Mouse (Mus musculus): ENCODE results near the gene Usp29. TPM values are rescaled to one million over a fixed set of nuclear protein-coding genes. Genes with fewer than 3 reads are reported as not detected.
A peak's percentile ranks its signal among the peaks of the same experiment; 100 is the strongest.

The Usp29 gene
- polyA plus RNA-seq, 1 experiment from 2014 or later, result 16.2 TPM

DNA sequence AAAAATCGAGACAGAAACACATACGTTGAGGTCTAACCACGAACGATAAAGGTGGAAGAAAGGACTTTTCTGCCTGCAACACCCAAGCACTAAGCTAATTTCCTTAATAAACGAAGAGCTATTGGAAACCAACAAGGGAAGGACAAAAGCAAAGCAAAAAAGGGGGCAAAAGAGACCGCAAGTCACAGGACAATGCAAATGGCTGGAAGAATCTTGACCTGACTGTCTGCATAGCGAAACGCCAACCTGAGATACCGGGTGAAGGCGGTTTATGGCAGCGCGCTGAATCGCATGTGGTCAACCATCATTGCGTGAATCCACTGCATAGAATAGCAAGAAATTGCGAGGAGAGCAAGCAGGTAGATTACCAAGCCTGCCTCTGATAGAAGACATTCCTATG is 423 bp downstream of the Usp29 start:
- Histone ChIP-seq H3K27me3 (no peaks in the 10 kb centered on the region), H3K9me3 (peaks cover 42% of the 10 kb centered on the region), H3K9ac (peak overlapping the region; percentile 38; the same call in 1 of the 2 replicates), H3K4me3 (peak overlapping the region; percentile 58), H3K36me3 (no peaks in the 10 kb centered on the region), H3K4me1 (no peaks in the 10 kb centered on the region), H3K4me2 (replicated peaks) (peak overlapping the region; percentile 46), H3K27ac (peak overlapping the region; percentile 55)
- WGBS, result 54% methylated on average over 15 of the region's 15 CpGs
- ATAC-seq (ENCODE audit: insufficient number of reproducible peaks, insufficient read depth, low FRiP score, low TSS enrichment), result no peak

DNA sequence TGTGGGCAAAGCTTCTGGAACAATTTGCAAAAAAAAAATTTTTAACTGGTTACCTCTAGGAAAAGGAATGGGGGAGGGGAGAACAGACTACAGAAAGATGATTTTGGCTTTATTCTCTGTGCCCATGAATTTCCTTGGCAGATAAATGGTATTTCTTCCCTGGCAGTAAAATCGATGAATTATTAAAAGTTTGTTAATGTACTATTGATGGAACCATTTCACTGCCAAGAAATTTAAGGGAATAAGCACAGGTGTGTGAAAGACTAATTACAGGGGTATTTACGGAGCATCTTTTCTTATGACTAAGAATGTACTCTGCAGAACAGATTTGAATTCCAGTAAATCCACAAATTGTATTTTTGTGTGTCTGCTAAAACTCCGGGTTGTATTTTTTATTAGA is 995 bp downstream of the Usp29 start:
- Histone ChIP-seq H3K4me1 (no peaks in the 10 kb centered on the region), H3K4me3 (peak overlapping the region; percentile 58), H3K4me2 (replicated peaks) (peak overlapping the region; percentile 46), H3K36me3 (no peaks in the 10 kb centered on the region), H3K9ac (peak overlapping the region; percentile 46; the same call in 1 of the 2 replicates), H3K9me3 (peaks cover 42% of the 10 kb centered on the region), H3K27ac (no peak overlapping the region), H3K27me3 (no peaks in the 10 kb centered on the region)
- 50% methylated on average over 3 of the region's 3 CpGs for WGBS
- no peak for ATAC-seq (ENCODE audit: insufficient number of reproducible peaks, insufficient read depth, low FRiP score, low TSS enrichment)

DNA sequence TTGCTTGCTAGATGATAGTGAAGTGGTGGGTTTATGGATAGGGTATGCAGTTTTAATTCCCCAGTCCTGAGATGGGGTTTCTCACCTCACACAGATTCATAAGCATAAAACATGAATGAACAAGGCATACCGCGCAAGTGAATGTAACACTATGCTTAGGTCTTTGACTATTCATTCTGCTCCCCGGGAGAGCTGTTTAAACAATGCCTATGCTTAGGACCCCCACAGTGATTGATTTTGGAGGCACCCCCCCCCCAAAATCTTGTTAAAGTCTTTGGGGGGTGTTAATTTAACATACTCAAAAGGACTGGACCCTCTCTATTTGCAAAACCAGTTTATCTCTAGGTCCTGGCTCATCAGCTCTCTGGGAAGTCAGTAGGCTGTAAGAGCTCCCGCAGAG is 1.6 kb downstream of the Usp29 start:
- no peaks in the 10 kb centered on the region for H3K36me3 ChIP-seq
- WGBS, result 61% methylated on average over 4 of the region's 4 CpGs
- peak overlapping the region; percentile 26; the same call in 1 of the 2 replicates for H3K27ac ChIP-seq
- ATAC-seq (ENCODE audit: insufficient number of reproducible peaks, insufficient read depth, low FRiP score, low TSS enrichment), result no peak
- no peaks in the 10 kb centered on the region for H3K27me3 ChIP-seq
- no peaks in the 10 kb centered on the region for H3K4me1 ChIP-seq
- peak overlapping the region; percentile 46 for H3K4me2 ChIP-seq (replicated peaks)
- H3K4me3 ChIP-seq, result peak overlapping the region; percentile 58
- H3K9ac ChIP-seq, result peak overlapping the region; percentile 46
- H3K9me3 ChIP-seq, result peaks cover 37% of the 10 kb centered on the region

DNA sequence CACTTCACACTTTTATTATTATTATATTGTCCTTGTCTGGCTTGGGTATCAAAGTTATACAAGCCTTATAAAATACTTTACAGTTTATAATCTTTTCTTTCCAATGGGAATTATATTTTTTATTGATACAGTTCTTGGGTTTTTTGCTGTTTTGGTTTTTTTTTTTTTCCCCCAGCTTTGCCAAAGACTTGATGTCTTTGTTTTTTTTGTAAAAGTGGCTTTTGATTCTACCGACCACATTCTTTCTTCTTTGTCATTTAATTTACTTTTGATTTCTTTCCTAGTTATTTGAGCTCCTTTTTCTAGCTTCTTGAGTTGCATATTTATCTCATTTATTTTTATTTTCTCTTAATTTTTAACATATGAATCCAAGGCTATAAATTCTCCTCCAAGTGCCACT is 5.7 kb downstream of the Usp29 start:
- no peaks in the 10 kb centered on the region; the same call in 1 of the 2 replicates for H3K9me3 ChIP-seq
- no peak overlapping the region for H3K4me3 ChIP-seq
- H3K9ac ChIP-seq, result no peak overlapping the region
- no peaks in the 10 kb centered on the region for H3K36me3 ChIP-seq
- ATAC-seq (ENCODE audit: insufficient number of reproducible peaks, insufficient read depth, low FRiP score, low TSS enrichment), result no peak
- 56% methylated on average over 1 of the region's 1 CpGs for WGBS
- H3K4me2 ChIP-seq (replicated peaks), result no peak overlapping the region
- no peaks in the 10 kb centered on the region for H3K4me1 ChIP-seq
- H3K27me3 ChIP-seq, result no peaks in the 10 kb centered on the region
- no peak overlapping the region for H3K27ac ChIP-seq

DNA sequence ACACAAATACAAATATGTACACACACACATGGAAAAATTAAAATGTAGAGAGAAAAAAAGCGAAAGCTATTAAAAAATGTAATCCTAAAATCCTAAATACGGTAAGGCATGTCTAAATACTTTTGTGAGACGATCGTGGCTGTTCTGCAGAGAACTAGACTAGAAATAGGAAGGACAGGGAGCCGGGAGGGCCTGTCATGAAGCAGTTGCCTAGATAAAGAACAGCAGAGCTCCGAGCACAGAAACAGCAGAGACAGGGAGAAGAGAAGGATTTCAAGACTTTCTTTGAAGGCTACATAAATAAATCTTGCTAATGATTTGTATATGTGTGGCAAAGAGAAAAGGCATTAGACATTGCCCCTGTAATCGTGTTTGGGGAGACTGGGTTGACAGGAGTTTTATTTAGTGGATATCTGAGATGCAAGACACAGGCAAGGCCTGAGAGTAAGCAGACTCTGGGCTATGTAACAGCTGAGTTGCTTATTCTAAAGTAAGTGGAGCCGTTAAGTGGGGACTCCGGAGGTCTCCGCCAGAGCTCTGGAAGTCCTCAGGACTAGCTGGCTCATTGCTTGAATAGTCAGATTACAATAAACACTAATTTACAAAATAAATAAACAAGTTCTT is 14.0 kb downstream of the Usp29 start:
- Histone ChIP-seq H3K36me3 (no peaks in the 10 kb centered on the region), H3K27me3 (no peaks in the 10 kb centered on the region), H3K4me3 (no peak overlapping the region), H3K27ac (peak overlapping the region; percentile 60; the same call in 1 of the 2 replicates), H3K4me2 (replicated peaks) (no peak overlapping the region), H3K4me1 (0 out of 2 replicates have a peak, but pooled peaks cover 6% of the 10 kb centered on the region), H3K9me3 (no peaks in the 10 kb centered on the region), H3K9ac (no peak overlapping the region)
- WGBS, result 53% methylated on average over 10 of the region's 10 CpGs
- ATAC-seq (ENCODE audit: insufficient number of reproducible peaks, insufficient read depth, low FRiP score, low TSS enrichment), result peak; percentile 72

DNA sequence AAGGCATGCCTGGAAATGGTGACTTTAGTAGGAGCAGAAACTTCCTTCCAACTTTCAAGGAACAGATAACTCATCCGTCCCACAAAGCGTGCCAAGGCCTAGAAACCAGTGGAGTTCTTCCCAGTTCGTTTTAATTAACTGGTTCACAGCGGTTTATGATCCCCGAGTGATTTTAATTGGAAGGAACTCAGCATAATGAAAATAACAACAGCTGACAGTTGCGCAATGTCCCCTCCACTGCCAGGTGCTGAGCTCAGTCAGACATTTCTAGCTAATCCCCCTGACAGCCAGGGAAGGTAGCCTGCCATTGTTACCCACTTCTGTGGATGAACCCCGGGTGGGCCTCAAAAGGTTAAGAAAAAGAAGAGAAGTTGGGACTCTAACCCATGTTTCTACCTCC is 18.8 kb downstream of the Usp29 start:
- no peak for ATAC-seq (ENCODE audit: insufficient number of reproducible peaks, insufficient read depth, low FRiP score, low TSS enrichment)
- Histone ChIP-seq H3K4me1 (peaks cover 12% of the 10 kb centered on the region), H3K9me3 (no peaks in the 10 kb centered on the region), H3K4me3 (no peak overlapping the region), H3K27ac (no peak overlapping the region), H3K4me2 (replicated peaks) (no peak overlapping the region), H3K9ac (no peak overlapping the region), H3K36me3 (no peaks in the 10 kb centered on the region), H3K27me3 (no peaks in the 10 kb centered on the region)
- WGBS, result 62% methylated on average over 7 of the region's 7 CpGs

DNA sequence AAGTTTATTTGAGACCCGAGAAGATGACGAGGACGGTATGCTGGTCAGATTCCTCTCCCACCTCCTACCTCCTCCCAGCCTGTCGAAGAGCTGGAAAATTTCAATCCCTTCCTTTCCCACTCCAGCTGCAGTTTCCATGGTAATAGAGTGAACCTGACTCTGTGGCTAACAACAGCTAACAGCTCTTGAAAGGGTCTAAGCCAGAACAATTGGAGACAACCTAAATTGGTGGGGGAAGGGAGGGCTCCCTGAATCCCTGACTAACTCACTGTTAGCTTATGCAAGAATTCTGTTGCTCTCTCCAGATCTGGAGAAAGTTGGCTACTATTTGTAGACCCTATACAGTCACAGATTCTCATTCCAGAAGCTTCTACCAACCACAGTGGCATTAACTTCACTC is 23.1 kb downstream of the Usp29 start:
- ATAC-seq (ENCODE audit: insufficient number of reproducible peaks, insufficient read depth, low FRiP score, low TSS enrichment), result peak; percentile 58; the same call in 1 of the 2 replicates

DNA sequence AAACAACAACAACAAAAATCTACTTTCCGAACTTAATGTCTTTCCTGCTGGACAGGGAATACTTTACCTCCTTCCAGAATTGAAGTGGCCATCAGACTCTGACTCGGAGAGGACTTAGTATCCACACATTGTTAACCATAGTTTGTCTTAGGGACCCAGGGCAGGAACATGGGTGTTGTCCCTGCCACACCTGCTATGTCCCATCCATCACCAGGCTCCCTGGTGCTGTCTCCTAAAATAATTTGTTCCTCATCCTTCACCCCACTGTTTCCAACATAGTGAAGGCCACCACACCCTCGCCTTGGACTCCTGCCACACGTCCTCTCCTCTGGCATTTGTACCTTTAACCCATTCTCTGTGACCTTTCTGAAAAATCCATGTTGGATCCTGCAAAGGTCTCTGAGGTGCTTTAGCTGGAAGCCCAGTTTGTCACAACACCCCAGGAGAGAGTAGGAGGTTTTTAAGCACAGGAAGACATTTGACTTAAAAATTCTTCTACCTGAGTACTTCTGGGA is 26.5 kb downstream of the Usp29 start:
- H3K4me1 ChIP-seq, result peaks cover 10% of the 10 kb centered on the region
- H3K27ac ChIP-seq, result no peak overlapping the region
- no peak overlapping the region for H3K9ac ChIP-seq
- WGBS, result 80% methylated on average over 4 of the region's 4 CpGs
- no peak for ATAC-seq (ENCODE audit: insufficient number of reproducible peaks, insufficient read depth, low FRiP score, low TSS enrichment)
- no peak overlapping the region for H3K4me2 ChIP-seq (replicated peaks)
- H3K36me3 ChIP-seq, result no peaks in the 10 kb centered on the region
- no peaks in the 10 kb centered on the region for H3K9me3 ChIP-seq
- no peak overlapping the region for H3K4me3 ChIP-seq
- no peaks in the 10 kb centered on the region for H3K27me3 ChIP-seq

More for the DNA sequence above, 23.1 kb downstream of the Usp29 start:
- Histone ChIP-seq H3K4me3 (no peak overlapping the region), H3K4me1 (peaks cover 10% of the 10 kb centered on the region), H3K9ac (no peak overlapping the region), H3K27ac (peak overlapping the region; percentile 65), H3K4me2 (replicated peaks) (no peak overlapping the region), H3K27me3 (no peaks in the 10 kb centered on the region), H3K36me3 (no peaks in the 10 kb centered on the region), H3K9me3 (no peaks in the 10 kb centered on the region)
- 25% methylated on average over 4 of the region's 4 CpGs for WGBS

DNA sequence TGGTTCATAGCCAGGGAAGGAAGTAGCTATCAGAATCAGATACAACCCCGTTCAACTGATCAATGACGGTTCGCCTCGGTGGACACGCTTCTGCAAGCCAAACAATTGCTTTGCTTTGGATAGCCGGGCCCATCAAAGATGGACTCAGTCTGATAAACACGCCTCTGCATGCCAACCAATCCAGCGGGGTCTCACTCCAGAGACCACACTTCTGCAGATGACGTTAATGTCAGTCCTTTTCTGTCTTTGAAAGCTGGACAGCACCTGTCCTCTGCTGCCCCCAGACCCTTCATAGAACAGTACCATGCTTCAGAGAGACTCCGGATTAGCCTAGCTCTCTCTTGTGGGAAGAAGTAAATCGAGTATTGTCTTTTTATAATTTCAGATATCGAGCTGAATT is 29.3 kb downstream of the Usp29 start:
- no peaks in the 10 kb centered on the region for H3K36me3 ChIP-seq
- H3K4me3 ChIP-seq, result no peak overlapping the region
- no peak overlapping the region for H3K4me2 ChIP-seq (replicated peaks)
- H3K27me3 ChIP-seq, result no peaks in the 10 kb centered on the region
- WGBS, result 73% methylated on average over 12 of the region's 12 CpGs
- ATAC-seq (ENCODE audit: insufficient number of reproducible peaks, insufficient read depth, low FRiP score, low TSS enrichment), result no peak
- H3K4me1 ChIP-seq, result no peaks in the 10 kb centered on the region
- no peak overlapping the region for H3K27ac ChIP-seq
- no peak overlapping the region for H3K9ac ChIP-seq
- H3K9me3 ChIP-seq, result no peaks in the 10 kb centered on the region

DNA sequence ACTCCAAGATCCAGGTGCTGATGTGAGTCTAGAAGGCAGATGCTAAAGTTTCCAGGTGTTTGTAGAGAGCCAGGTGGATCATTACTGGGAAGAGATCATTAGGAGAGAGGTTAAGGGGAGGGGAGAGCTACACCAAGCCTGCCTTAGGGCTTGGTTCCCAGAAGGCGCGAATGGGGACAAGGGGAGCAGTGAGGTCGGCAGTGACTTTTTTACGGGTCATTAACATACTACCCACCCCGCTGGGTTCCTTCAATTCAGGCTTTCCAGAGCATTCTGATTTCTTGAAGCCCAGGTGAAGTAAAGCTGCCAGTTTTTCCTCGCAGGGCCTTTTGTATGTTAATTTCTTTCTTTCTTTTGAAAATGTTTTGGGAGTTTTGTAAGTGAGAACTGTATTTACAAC is 29.8 kb downstream of the Usp29 start:
- Histone ChIP-seq H3K9me3 (no peaks in the 10 kb centered on the region), H3K27me3 (no peaks in the 10 kb centered on the region), H3K36me3 (no peaks in the 10 kb centered on the region), H3K4me2 (replicated peaks) (no peak overlapping the region), H3K4me3 (no peak overlapping the region), H3K9ac (no peak overlapping the region), H3K27ac (no peak overlapping the region), H3K4me1 (peaks cover 1% of the 10 kb centered on the region; the same call in 1 of the 2 replicates)
- no peak for ATAC-seq (ENCODE audit: insufficient number of reproducible peaks, insufficient read depth, low FRiP score, low TSS enrichment)
- WGBS, result 27% methylated on average over 6 of the region's 6 CpGs

DNA sequence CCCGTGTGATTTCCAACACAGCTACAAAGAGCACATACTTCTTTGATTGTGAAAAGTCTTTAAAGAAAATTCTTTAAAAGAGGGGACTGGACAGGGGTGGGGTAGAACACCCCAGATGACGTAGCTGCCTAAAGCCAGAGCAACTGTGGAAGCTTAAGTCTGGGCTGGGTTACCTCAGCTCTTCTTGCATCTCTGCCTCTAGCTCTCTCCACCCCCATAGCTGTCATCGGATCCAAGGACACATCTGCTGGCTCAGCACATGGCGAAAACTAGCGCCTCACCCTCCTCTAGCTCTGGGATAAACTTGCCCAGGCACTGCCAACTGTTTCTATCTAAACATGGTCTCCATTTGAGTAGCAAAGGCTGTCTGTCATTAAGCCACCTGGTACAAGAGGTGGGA is 34.9 kb downstream of the Usp29 start:
- peaks cover 12% of the 10 kb centered on the region for H3K4me1 ChIP-seq
- H3K27ac ChIP-seq, result peak overlapping the region; percentile 60; the same call in 1 of the 2 replicates
- H3K4me2 ChIP-seq (replicated peaks), result no peak overlapping the region
- H3K9ac ChIP-seq, result no peak overlapping the region
- no peak overlapping the region for H3K4me3 ChIP-seq
- ATAC-seq (ENCODE audit: insufficient number of reproducible peaks, insufficient read depth, low FRiP score, low TSS enrichment), result peak; percentile 69; the same call in 1 of the 2 replicates
- H3K27me3 ChIP-seq, result no peaks in the 10 kb centered on the region
- H3K36me3 ChIP-seq, result no peaks in the 10 kb centered on the region
- no peaks in the 10 kb centered on the region for H3K9me3 ChIP-seq
- 34% methylated on average over 5 of the region's 5 CpGs for WGBS

DNA sequence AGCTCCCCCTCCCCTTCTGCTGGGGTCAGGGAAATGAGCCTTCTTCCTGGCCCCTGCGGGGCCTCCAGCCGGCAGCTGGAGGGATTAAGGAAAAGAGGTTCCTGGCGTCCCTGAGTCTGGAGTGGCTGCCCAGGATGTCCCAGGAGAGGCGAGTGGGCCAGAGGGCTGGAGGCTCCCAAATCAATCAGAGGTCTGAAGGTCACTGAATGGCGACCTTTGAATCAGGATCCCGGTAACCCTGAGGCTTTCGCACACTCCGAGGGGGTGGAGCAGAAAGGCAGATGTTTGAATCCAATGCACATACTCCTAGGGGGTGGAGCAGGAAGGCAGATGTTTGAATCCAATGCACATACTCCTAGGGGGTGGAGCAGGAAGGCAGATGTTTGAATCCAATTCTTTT is 39.9 kb downstream of the Usp29 start:
- Histone ChIP-seq H3K4me2 (replicated peaks) (peak overlapping the region; percentile 17; the same call in 1 of the 2 replicates), H3K4me1 (peaks cover 21% of the 10 kb centered on the region), H3K9me3 (no peaks in the 10 kb centered on the region), H3K4me3 (no peak overlapping the region), H3K27me3 (no peaks in the 10 kb centered on the region), H3K36me3 (no peaks in the 10 kb centered on the region), H3K9ac (no peak overlapping the region), H3K27ac (peak overlapping the region; percentile 87)
- ATAC-seq (ENCODE audit: insufficient number of reproducible peaks, insufficient read depth, low FRiP score, low TSS enrichment), result peak; percentile 86; the same call in 1 of the 2 replicates
- 0% methylated on average over 8 of the region's 8 CpGs for WGBS
